Mouse (Mus musculus) layer of hippocampus, adult 11-12 months (tissue): ENCODE measurements around the gene Pla2g2c.

Experiments used
- DNase-seq: peaks from one replicate; pipeline ENCODE4 v3.0.0; 2022; ENCODE audit warnings: low spot score

Pla2g2c gene

DNA sequence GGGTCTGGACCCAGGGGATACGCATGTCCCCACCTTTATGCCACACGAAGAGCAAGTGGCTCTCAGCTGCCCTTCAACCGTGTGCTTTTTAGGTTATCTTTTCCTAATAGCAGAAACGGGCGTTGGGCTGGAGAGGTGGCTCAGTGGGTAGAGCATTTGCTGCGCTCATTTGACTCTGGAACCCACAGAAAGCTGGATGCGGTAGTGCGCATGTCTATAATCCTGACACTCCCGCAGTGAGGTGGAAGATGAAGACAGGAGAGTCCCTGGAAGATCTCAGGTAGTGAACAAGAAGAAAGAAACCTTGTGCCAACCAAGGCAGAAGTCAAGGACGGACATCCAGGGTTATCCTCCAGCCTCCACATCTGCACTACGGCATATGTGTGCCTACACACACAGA is 15.3 kb upstream of the Pla2g2c start:
- DNase-seq, result no peak

DNA sequence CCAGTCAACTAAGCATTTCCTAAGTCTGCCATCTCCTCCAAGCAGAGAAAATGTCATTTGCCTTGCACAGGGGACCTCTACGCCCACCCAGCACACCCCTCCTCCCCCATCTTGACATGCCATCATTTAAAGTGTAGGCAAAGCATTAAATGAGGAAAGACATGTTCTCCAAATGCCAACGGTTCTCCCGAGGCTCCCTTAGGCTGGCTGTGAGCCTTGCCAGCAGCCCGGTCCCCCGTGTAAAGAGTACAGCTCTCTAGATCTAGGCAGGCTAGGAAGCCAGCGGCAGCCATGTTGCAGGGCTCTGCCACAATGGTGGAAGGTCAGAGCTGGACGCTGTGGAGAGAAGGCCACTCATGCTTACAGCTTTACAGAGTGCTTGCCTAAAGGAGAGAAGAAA is 14.6 kb upstream of the Pla2g2c start:
- no peak for DNase-seq

DNA sequence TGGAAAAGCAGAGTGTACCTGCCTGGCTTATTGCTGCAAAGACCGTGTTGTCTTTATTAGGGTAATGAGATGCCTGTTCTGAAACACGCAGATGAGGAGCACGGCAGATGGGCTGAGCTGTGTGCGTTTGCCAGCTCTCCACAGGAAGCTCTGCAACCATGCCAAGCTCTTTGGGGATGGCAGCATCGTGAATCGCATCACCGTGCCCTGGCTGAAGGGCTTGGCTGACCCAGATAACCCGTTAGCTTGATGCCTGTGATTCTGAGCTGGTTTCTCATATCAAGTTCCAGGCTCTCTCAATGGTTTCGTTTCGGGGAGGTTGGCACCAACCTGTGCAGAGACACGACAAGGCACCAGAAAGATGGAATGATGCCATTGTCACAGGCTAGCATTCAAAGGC is 14.0 kb upstream of the Pla2g2c start:
- peak; percentile 65 for DNase-seq

DNA sequence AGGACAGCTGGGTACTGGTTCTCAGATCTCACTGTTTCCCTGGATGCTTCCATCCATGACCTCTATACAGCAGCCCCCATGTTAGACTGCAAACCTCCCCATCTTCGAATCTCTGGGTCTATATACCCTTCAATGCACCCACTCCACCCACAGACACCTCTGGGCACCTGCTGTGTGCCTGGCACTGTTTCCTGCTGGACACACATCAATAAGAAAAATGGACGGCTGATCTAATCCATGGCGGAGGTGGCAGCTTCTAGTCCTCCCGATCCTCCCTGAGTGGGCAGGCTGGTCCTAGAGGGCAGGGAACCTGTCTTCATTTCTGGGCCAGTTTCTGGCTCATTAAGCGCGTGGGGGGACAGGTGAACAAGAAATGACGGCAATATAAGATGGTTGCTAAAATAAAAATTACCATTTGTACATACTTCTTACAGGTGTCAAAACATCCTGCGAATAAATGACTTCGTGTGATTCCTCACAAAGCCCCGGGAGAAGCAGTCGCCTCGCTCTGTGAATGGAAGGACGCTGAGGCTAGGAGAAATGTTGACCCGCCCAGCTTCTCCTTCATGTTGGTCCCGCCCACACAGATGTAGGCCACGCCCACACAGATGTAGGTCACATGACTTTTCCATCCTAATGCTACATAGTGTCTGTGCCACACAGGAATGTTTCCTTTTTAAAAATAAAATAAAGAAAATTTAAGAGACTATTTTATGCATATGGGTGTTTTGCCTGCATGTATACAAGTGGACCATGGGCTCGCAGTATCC is 13.4 kb upstream of the Pla2g2c start:
- DNase-seq, result no peak

DNA sequence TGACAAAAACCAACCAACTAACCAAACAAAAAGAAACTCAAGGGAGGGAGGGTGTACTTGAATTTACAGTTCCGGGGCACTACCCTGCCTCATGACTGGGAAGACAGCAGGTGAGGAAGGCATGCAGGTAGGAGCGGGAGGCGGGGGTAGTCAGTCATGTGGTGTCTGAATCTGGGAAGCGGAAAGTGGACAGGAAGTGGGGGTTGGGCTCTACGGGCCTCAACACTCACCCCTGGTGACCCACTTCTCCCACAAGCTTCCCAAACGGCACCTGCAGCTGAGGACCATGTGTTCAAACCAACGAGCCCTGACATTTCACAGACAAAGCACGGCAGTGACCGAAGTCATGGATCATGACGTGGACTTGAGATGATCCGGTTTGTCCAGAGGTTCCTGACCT is 12.5 kb upstream of the Pla2g2c start:
- DNase-seq, result no peak

DNA sequence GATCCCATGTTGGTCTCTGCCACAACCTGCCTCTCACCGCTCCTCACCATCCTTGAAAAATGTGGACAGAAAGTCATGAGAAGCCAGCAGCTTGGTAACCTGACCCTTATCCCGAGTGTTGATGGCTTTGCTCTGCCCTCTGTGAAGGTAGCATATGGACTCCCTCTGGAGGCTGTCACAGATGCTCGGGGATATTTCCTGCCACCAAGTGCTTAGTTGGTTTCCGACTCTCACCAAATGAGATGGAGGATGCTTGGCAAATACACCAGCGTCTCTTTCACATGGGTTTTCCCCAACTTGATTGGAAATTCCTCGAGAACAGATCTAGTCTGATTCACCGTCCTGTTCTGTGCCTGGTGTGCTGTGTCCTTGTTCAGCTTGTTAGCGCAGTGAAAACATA is 12.0 kb upstream of the Pla2g2c start:
- no peak for DNase-seq

DNA sequence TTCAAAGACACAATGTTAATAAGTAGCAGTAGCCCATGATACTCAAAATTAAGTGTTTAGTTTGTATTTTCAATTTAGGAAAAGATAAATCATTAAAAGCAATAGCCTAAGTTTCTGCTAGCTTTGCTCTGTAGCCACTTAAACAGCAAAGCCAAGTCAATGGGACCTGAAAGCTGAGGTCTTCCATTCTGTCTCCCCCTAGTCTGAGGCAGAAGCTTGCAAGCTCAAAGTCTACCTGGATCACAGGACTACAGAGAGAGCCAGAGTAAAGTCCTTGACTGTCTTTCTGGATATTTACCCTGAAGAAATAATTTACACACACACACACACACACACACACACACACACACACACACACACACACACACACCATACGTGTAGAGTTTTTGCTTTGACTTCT is 10.4 kb upstream of the Pla2g2c start:
- no peak for DNase-seq

DNA sequence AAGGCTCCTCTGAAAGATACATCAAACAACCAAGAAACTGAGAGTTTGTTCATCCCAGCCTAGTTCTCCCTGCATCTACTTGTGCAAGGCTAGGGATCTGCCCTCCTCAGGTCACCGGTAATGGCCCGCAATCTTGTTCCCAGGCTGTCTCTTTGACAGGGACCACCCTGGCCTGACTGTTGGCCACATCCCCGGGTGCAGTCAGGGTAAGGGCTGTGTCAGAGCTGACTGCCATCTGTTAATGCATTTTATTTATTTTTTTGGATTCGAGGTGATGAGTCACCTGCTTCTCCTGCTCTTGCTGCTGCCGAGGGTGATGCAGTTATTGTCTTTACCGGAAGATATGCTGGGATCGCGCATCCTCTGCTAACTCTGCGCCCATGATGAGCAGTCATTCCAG is 7.9 kb upstream of the Pla2g2c start:
- DNase-seq, result no peak

DNA sequence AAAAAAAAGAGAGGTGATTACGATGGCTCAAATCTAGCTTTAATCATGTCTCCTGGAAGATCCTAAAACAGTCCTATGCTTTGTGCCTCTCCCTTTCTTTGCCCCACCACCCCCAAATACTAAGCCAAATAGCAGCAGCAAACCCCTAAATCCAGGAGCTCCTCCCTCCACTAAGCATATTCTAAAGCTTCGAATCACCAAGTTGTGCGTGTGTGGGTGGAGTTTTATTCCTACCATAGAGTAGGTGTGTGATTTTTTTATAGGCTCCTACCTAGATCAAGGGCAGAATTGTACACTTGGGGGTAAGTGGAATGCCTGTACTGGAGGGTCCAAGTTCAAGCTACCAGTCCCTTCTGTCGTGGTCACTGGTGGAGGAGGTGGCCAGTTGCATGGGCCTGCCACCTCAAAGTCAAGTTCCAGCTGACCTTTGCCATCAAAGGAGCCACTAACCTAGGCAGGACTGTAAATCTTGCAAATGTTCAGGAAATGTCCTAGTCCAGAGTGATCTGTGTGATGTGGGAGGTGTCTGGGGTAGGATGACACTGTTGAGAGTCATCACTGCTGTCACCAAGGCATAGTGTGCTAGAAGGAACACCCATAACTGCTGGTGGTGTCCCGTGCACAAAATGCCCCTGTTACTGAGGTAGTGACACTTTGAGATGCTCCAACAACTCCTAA is 5.9 kb upstream of the Pla2g2c start:
- no peak for DNase-seq

DNA sequence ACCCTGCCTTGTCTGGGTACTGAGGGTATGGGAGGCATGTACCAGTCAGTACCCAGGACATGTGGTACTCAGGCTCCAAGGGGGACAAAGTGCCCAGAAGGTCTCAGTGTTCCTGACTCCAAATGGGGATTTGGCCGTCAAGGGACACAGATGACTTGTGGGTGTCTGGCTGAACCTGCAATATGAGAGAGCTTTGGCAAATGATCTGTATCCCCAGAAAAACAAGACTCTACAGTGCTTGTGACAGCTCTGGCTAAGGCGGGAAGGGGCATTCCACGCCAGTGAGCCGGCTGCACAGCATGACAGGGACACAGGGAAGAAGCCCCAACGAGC is 5.4 kb upstream of the Pla2g2c start:
- no peak for DNase-seq

DNA sequence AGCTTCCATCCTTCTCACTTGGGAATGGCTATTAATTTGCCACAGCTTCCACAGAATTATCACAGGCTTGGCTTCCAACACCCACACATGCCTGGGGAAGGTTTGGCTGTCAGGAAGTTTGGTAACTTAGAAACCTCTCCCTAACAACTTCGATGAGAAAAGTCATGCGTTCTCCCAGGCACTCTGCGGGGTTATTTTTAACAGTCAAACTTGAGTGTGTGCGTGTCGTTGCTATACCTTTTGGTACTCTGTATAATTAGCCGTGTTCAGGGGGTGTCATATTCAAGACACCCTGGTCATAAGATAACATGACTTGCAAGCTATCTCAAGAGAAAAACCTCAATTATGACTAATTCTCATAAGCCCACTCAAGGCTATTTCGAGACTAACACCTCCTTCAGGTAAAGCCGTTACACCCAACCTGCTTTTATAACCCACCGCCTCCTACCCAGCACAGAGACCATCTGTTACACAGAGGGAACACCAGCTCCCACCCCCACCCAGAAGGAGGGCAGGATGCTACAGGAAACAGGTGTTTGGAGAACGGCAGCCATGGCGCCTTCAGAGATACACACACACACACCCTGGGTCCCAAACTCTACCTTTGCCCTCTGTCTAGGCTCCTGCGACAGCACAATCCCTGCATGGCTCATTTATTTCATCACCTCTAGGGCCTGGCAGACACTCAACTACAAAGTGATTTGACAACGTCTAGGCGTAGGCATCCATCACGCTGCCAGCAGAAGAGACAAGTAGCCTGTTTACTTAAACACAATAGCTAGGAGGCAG is 905 bp upstream of the Pla2g2c start:
- peak; percentile 64 for DNase-seq

DNA sequence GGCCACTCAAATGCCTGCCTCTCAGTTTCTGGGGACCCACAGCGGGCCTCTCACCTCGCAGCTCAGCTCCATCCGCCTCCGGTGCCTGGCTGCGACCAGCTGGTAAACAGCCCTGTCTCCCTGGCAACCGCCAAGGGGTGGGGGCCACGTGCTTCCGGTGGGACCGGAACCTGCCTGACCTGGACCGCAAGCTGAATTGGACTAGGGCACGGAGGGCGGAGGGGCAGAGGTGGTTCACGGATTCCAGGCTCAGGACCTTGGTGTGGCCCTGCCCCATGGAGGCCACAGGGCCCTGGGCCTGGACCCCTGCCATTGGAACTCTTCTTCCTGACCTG is 502 bp downstream of the Pla2g2c start:
- peak; percentile 44 for DNase-seq

DNA sequence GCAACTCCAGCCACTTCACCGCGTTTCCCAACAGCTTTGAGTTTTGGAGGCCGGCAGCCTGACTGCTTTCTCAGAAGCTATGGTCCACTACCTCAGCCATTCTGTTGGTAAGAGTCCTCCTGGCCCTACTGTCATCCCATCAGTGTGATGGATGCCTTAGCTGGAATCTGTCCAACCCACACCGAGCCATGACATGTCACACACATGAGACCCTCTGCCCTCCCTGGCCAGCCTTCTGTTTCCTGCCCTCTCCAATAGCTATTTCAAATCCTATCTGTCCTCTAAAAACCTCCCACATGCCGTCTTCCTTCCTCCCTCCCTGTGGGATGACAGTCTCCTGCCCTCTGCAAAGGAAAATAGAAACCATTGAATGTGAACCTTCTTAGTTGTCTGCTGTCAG is 1.2 kb downstream of the Pla2g2c start:
- DNase-seq, result no peak

DNA sequence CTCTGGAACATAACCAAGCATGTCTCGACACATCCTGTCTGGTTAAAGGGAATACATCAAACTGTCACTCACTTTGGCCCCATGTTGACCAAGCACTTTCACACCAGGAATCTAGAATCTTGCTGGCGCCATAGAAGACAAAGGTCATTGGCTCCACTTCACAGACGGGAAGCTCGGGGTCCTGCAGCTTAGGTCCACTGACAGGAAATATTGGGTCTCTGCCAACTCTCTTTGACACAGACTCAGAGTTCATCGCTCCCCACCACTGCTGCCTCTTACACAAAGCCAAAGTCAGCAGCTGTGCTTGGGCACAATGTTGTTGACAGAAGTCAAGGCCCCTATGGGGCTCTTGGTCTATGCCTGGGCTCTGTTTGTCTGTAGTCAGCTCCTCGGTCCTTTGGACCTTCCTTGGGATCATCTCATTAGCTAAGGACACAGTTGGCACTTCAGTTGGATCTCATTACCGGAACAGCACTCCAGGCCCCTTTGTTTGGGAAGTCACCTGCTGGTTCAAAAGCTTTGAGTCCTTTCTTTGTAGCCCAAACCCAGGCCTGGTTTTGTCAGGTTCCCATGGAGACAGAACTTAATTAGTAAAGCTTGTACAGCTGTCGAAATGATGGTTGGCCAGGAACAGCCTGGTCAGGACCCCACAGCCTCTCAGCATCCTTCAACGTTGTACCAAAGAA is 4.6 kb downstream of the Pla2g2c start:
- no peak for DNase-seq

DNA sequence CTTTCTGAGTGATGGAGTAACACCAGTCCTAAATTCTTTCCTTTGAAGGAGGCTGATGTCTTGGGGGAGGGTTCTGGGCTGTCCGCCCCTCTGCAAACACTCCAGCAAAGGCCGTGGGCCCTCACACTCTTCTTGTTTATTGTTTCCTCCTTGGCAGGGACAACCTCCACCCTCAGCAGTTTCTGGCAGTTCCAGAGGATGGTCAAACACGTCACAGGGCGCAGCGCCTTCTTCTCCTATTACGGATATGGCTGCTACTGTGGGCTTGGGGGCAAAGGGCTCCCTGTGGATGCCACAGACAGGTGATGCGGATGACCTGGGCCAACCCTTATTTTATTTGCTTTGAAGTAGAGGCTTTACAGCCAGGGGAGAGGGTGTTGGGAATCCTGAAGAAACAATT is 9.5 kb downstream of the Pla2g2c start:
- DNase-seq, result no peak

DNA sequence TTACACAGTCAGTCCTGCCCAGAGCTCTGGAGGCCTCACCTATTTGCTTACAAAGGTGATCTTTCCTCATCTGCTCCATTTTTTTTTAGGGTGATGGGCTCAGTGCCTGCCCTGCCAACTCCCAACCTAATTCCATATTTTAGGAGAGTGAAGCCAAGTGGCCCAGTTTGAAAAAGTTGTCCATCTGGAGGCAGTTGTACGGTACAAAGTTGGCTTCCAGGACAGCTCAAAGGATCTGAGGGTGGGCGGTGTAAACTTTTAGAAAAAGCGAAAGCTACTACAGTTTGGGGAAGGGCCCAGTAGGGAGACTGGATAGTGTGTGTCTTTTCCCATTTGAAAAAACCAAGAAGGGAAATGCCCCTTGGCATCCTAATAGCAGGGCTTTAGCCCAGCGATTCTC is 10.3 kb downstream of the Pla2g2c start:
- no peak for DNase-seq

DNA sequence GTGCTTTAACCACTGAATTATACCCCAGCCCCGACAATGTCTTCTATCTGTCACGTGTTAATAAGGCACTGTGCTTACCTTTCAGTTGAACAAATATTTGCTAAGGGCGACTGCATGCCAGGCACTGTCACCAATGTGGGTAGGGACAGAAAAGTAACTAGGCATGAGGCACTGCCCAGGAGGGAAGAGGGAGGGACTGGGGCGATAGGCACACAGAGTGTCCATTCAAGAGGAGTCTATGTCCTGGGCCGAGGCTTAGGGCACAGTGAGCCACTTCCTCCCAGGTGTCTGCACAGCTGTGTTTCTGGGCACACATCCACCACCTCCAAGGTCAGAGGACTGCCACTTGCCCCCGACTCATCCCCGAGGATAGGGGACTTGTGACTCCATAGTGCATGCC is 12.4 kb downstream of the Pla2g2c start, which contains the start of gene Ubxn10:
Gene Ubxn10, minus strand, starts transcription at position 137 of the 400 bp plus-strand sequence.
- no peak for DNase-seq

DNA sequence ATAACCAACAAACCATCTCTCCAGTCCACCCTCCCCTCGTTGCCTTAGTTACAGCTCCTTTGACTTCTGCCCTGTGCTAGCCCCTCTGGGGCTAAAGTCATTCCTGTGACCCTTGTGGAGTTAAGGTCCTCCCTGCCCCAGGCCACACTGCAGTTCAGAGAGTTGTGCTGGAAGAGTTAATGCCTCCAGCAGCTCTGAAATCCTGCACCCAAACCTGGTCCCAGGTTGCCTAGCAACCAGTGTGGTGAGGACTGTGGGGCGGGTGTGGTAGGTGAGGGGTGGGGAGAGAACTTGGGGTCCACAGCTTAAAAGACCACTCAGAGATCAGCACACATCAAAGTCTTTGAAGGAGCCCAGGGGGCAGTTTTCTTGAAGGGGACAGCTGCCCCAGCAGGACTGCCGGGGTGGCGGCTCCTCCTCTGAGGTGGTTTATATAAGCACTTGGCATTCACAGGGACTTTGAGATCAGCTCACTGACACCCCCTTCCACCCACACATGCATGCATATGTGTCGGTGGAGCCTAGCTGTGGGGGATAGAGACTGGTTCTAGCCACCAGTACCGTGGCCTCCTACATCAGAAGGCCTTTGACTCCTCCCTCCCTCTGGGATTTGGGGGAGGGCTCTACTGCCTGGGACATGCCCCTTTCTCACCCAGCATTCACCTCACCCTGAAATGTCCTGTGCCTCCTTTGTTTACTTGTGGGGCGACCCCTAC is 14.7 kb downstream of the Pla2g2c start:
- DNase-seq, result peak; percentile 42

DNA sequence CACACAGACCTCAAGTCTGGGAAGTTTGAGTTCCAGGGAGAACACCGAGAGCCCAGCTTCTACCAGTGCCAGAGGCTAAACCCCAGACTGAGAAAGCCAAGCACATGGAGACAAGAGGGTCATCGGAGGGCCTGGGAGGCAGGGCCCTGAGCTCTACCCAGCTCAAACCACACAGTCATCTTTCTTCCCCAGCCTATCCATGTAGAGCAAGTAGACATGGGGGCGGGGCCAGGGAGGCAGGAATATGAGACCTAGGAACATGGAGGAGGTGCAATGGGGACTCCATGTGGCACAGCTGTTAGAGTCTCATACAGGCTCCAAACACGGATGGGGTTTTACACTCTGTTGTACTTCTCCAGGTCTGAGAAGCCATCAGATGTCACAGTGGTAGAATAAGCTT is 21.3 kb downstream of the Pla2g2c start:
- DNase-seq, result no peak

DNA sequence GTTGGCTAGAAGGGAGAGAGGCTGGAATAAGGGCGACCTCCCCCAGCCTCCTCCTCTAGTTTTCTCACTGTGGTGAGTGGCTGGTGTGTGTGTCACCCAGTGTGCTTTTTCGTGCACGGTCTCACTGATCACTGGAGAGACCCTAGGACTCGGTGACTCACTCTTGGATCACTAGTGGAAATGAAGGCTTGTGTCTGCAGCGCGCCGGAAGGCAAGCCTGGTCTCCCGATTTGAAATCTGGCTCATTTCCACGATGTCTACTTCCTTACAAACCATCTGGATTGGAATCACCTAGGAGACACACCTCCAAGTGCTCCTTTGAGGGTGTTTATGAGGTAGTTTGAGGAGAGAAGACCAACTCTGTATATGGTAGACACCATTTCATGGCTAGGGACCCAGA is 22.3 kb downstream of the Pla2g2c start:
- DNase-seq, result no peak

DNA sequence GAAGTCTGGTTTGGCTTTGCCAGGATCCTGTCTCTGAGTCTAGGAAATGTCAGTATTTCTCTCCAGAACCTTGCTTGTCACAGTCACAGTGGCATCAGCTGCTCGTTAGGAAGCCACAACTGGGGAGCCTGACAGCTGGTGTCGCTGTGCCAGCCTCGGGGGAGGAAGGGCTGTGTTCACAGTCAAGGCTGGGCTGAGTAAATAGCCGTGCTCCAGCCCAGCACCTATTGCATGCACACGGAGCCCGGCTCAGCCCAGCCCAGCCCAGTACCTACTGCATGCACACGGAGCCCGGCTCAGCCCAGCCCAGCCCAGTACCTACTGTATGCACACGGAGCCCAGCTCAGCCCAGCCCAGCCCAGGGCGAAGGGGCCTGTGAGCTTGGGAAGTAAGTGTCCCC is 23.3 kb downstream of the Pla2g2c start:
- no peak for DNase-seq
